Mouse (Mus musculus): ENCODE measurements around the gene Htatip2. TPM values are rescaled to one million over a fixed set of nuclear protein-coding genes. Genes with fewer than 3 reads are reported as not detected.

Htatip2 gene
- polyA plus RNA-seq, 1 experiment from 2014 or later: 3.2 TPM

- no peaks in the 10 kb centered on the region for H3K9me3 ChIP-seq (ENCODE audit: control insufficient read depth, low read length)
- H3K9ac ChIP-seq (ENCODE audit: low read length): no peak overlapping the region
- no peaks in the 10 kb centered on the region for H3K27me3 ChIP-seq (ENCODE audit: control insufficient read depth, insufficient read depth, low read length)
- no peak overlapping the region for H3K4me2 ChIP-seq (ENCODE audit: low read depth)
- WGBS: 91% methylated on average over 6 of the region's 6 CpGs
- H3K27ac ChIP-seq (ENCODE audit: low read depth, low read length): no peak overlapping the region
- no peak overlapping the region for H3K4me3 ChIP-seq (ENCODE audit: low read depth, low read length)
- DNase-seq (ENCODE audit: low spot score) (no peak), ATAC-seq (ENCODE audit: insufficient read depth, low FRiP score, low TSS enrichment) (no peak)
- H3K4me1 ChIP-seq (ENCODE audit: control insufficient read depth, insufficient read depth, low read length): no peaks in the 10 kb centered on the region
- H3K36me3 ChIP-seq (ENCODE audit: control insufficient read depth, insufficient read depth, low read length): peaks cover under 1% of the 10 kb centered on the region
These were observed 44.6 kb downstream of the Htatip2 start for GRCm38 (mm10) chr7:49803511-49803910.

GRCm38 (mm10) chr7:49804638-49805165 lies 45.8 kb downstream of the Htatip2 start:
- peaks cover 2% of the 10 kb centered on the region for H3K36me3 ChIP-seq (ENCODE audit: control insufficient read depth, insufficient read depth, low read length)

GRCm38 (mm10) chr7:49805618-49806017 lies 46.7 kb downstream of the Htatip2 start:
- H3K9ac ChIP-seq (ENCODE audit: low read length): no peak overlapping the region
- no peaks in the 10 kb centered on the region for H3K4me1 ChIP-seq (ENCODE audit: control insufficient read depth, insufficient read depth, low read length)
- H3K27me3 ChIP-seq (ENCODE audit: control insufficient read depth, insufficient read depth, low read length): no peaks in the 10 kb centered on the region
- H3K27ac ChIP-seq (ENCODE audit: low read depth, low read length): no peak overlapping the region
- DNase-seq (ENCODE audit: low spot score) (no peak), ATAC-seq (ENCODE audit: insufficient read depth, low FRiP score, low TSS enrichment) (no peak)
- no peak overlapping the region for H3K4me2 ChIP-seq (ENCODE audit: low read depth)
- no peak overlapping the region for H3K4me3 ChIP-seq (ENCODE audit: low read depth, low read length)
- 54% methylated on average over 3 of the region's 3 CpGs for WGBS
- no peaks in the 10 kb centered on the region for H3K9me3 ChIP-seq (ENCODE audit: control insufficient read depth, low read length)
- H3K36me3 ChIP-seq (ENCODE audit: control insufficient read depth, insufficient read depth, low read length): peaks cover 2% of the 10 kb centered on the region

More at GRCm38 (mm10) chr7:49804638-49805165, 45.8 kb downstream of the Htatip2 start:
- Histone ChIP-seq H3K9me3 (ENCODE audit: control insufficient read depth, low read length) (no peaks in the 10 kb centered on the region), H3K4me3 (ENCODE audit: low read depth, low read length) (no peak overlapping the region), H3K4me1 (ENCODE audit: control insufficient read depth, insufficient read depth, low read length) (no peaks in the 10 kb centered on the region), H3K27ac (ENCODE audit: low read depth, low read length) (no peak overlapping the region), H3K9ac (ENCODE audit: low read length) (no peak overlapping the region), H3K4me2 (ENCODE audit: low read depth) (no peak overlapping the region), H3K27me3 (ENCODE audit: control insufficient read depth, insufficient read depth, low read length) (no peaks in the 10 kb centered on the region)
- whole genome bisulfite sequencing: 82% methylated on average over 5 of the region's 5 CpGs
- DNase-seq (ENCODE audit: low spot score) (no peak), ATAC-seq (ENCODE audit: insufficient read depth, low FRiP score, low TSS enrichment) (no peak)

- H3K27ac ChIP-seq (ENCODE audit: low read depth, low read length): no peak overlapping the region
- H3K4me2 ChIP-seq (ENCODE audit: low read depth): no peak overlapping the region
- no peaks in the 10 kb centered on the region for H3K9me3 ChIP-seq (ENCODE audit: control insufficient read depth, low read length)
- H3K9ac ChIP-seq (ENCODE audit: low read length): no peak overlapping the region
- ATAC-seq (ENCODE audit: insufficient read depth, low FRiP score, low TSS enrichment) (no peak), DNase-seq (ENCODE audit: low spot score) (no peak)
- 85% methylated on average over 9 of the region's 9 CpGs for WGBS
- no peaks in the 10 kb centered on the region for H3K4me1 ChIP-seq (ENCODE audit: control insufficient read depth, insufficient read depth, low read length)
- H3K27me3 ChIP-seq (ENCODE audit: control insufficient read depth, insufficient read depth, low read length): no peaks in the 10 kb centered on the region
- H3K4me3 ChIP-seq (ENCODE audit: low read depth, low read length): no peak overlapping the region
- H3K36me3 ChIP-seq (ENCODE audit: control insufficient read depth, insufficient read depth, low read length): peaks cover 2% of the 10 kb centered on the region
These were observed 48.3 kb downstream of the Htatip2 start for GRCm38 (mm10) chr7:49807093-49807682.

- no peak overlapping the region for H3K4me2 ChIP-seq (ENCODE audit: low read depth)
- ATAC-seq (ENCODE audit: insufficient read depth, low FRiP score, low TSS enrichment): peak; percentile 41; the same call in 1 of the 2 replicates
- H3K27me3 ChIP-seq (ENCODE audit: control insufficient read depth, insufficient read depth, low read length): no peaks in the 10 kb centered on the region
- H3K4me3 ChIP-seq (ENCODE audit: low read depth, low read length): no peak overlapping the region
- 0 out of 2 replicates have a peak overlapping the region, but pooled peaks have one; percentile 34 for H3K27ac ChIP-seq (ENCODE audit: low read depth, low read length)
- H3K9ac ChIP-seq (ENCODE audit: low read length): no peak overlapping the region
- DNase-seq (ENCODE audit: low spot score): no peak
- 82% methylated on average over 17 of the region's 17 CpGs for WGBS
- peaks cover 2% of the 10 kb centered on the region for H3K36me3 ChIP-seq (ENCODE audit: control insufficient read depth, insufficient read depth, low read length)
- no peaks in the 10 kb centered on the region for H3K4me1 ChIP-seq (ENCODE audit: control insufficient read depth, insufficient read depth, low read length)
- no peaks in the 10 kb centered on the region for H3K9me3 ChIP-seq (ENCODE audit: control insufficient read depth, low read length)
These were observed 49.1 kb downstream of the Htatip2 start for GRCm38 (mm10) chr7:49807846-49808622.

- Histone ChIP-seq H3K27ac (ENCODE audit: low read depth, low read length) (no peak overlapping the region), H3K4me1 (ENCODE audit: control insufficient read depth, insufficient read depth, low read length) (no peaks in the 10 kb centered on the region), H3K36me3 (ENCODE audit: control insufficient read depth, insufficient read depth, low read length) (peaks cover 2% of the 10 kb centered on the region), H3K4me3 (ENCODE audit: low read depth, low read length) (no peak overlapping the region), H3K27me3 (ENCODE audit: control insufficient read depth, insufficient read depth, low read length) (no peaks in the 10 kb centered on the region), H3K9ac (ENCODE audit: low read length) (no peak overlapping the region), H3K4me2 (ENCODE audit: low read depth) (no peak overlapping the region), H3K9me3 (ENCODE audit: control insufficient read depth, low read length) (no peaks in the 10 kb centered on the region)
- 89% methylated on average over 6 of the region's 6 CpGs for WGBS
- ATAC-seq (ENCODE audit: insufficient read depth, low FRiP score, low TSS enrichment) (no peak), DNase-seq (ENCODE audit: low spot score) (no peak)
These were observed 50.2 kb downstream of the Htatip2 start for GRCm38 (mm10) chr7:49809100-49809499.

- Histone ChIP-seq H3K4me3 (ENCODE audit: low read depth, low read length) (no peak overlapping the region), H3K4me1 (ENCODE audit: control insufficient read depth, insufficient read depth, low read length) (no peaks in the 10 kb centered on the region), H3K27me3 (ENCODE audit: control insufficient read depth, insufficient read depth, low read length) (no peaks in the 10 kb centered on the region), H3K36me3 (ENCODE audit: control insufficient read depth, insufficient read depth, low read length) (peaks cover 2% of the 10 kb centered on the region), H3K27ac (ENCODE audit: low read depth, low read length) (no peak overlapping the region), H3K9ac (ENCODE audit: low read length) (no peak overlapping the region), H3K9me3 (ENCODE audit: control insufficient read depth, low read length) (no peaks in the 10 kb centered on the region), H3K4me2 (ENCODE audit: low read depth) (no peak overlapping the region)
- WGBS: 59% methylated on average over 3 of the region's 3 CpGs
- DNase-seq (ENCODE audit: low spot score) (no peak), ATAC-seq (ENCODE audit: insufficient read depth, low FRiP score, low TSS enrichment) (no peak)
These were observed 50.6 kb downstream of the Htatip2 start for GRCm38 (mm10) chr7:49809562-49809961.

GRCm38 (mm10) chr7:49811346-49811745 lies 52.4 kb downstream of the Htatip2 start:
- Histone ChIP-seq H3K4me2 (ENCODE audit: low read depth) (no peak overlapping the region), H3K9ac (ENCODE audit: low read length) (no peak overlapping the region), H3K4me3 (ENCODE audit: low read depth, low read length) (no peak overlapping the region), H3K4me1 (ENCODE audit: control insufficient read depth, insufficient read depth, low read length) (no peaks in the 10 kb centered on the region), H3K27ac (ENCODE audit: low read depth, low read length) (no peak overlapping the region), H3K36me3 (ENCODE audit: control insufficient read depth, insufficient read depth, low read length) (peaks cover 2% of the 10 kb centered on the region), H3K9me3 (ENCODE audit: control insufficient read depth, low read length) (no peaks in the 10 kb centered on the region), H3K27me3 (ENCODE audit: control insufficient read depth, insufficient read depth, low read length) (no peaks in the 10 kb centered on the region)
- 64% methylated on average over 4 of the region's 4 CpGs for WGBS
- DNase-seq (ENCODE audit: low spot score) (no peak), ATAC-seq (ENCODE audit: insufficient read depth, low FRiP score, low TSS enrichment) (no peak)
